Mouse (Mus musculus) retina, adult 2 months (tissue): ENCODE data around the gene Rab5c.
A peak's percentile ranks its signal among the peaks of the same experiment; 100 is the strongest.

Source experiments
- DNase-seq: peaks from one replicate; pipeline ENCODE4 v3.0.0-alpha.2; 2012; ENCODE audit warnings: low read depth, low spot score

Gene Rab5c

DNA sequence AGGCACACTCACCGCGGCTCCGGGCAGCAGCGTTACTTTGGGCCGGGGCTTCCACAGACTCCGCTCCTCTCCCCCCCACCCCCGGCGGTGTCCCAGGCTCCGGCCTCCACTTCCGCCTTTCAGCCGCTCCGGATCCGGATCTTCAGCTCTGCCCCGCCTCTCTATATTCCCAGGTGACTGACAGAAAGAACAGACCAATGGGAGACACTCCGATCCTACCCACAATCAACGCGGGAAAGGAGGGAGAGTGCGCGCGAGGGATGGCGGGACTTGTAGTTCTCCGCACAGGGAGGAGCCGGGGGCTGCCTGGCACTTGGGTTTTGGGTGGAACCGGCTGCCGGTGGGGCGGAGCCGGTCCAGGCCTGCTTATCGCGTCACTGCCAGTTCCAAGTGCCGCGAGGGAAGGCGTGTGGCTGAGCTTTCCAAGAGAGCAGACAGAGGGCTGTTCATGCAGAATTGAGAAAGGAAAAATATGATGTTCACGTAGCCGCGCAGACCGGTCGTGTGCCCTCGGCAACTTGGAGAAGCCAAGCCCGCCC, at the start of gene Rab5c:
Gene Rab5c (minus strand): TSS at position 150 of the 539 bp plus-strand sequence.
- DNase-seq = peak; percentile 96

DNA sequence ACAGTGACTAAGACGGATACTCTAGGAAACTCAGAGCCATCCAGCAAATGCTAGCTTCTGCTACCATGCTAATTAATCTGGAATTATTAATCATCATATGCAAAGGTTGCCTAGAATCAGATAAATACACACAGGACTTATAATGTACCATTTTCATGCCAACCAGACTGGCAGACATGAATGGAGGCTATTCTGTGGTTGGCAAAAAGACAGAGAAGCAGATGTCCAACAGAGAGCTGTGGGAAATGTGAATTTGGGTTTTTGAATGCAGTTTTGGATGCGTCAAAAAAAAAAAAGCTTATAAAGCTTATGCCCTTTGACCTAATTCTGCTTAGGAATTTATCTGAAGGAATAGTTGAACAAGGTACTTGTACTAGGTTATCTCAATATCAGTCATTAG, 47.8 kb upstream of the Rab5c start:
- DNase-seq = no peak

- no peak for DNase-seq
Observed at GRCm38 (mm10) chr11:100784286-100784685, 46.3 kb upstream of the Rab5c start.

- DNase-seq = no peak
Observed at GRCm38 (mm10) chr11:100782568-100782967, 44.6 kb upstream of the Rab5c start.

DNA sequence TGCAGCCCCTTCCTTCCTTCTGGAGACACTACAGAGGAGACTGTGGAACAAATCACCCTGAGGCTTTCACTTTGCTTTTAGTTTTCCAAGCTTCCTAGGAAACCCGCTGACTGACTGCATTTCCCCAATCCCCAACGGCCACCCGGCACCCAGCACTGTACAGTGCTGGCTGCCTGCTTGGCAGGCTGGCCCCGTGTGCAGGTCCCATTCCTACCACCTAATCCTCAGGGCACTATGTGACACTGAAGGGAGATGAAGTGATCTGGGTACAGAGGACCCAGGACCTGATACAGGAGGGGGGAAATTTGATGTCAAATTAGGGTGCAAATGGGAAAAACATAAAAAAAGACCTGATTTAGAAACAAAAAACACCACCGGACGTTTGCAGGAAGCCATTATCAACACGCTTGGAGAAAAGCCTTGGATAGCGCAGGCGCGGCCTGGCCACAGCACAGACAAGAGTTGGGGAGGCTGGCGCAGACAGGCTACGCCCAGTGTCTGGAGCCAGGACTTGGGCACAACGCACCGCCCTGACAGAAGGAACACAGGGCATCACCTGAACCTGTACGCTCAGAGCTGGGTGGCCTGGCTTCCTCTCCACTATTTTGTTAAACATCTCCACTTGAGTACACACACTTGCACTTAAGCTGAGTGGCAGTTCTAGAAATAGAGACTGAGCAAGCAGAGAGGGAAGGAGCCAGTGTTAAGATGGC, 43.9 kb upstream of the Rab5c start:
- no peak for DNase-seq

GRCm38 (mm10) chr11:100780247-100780646, 42.2 kb upstream of the Rab5c start:
- no peak for DNase-seq

DNA sequence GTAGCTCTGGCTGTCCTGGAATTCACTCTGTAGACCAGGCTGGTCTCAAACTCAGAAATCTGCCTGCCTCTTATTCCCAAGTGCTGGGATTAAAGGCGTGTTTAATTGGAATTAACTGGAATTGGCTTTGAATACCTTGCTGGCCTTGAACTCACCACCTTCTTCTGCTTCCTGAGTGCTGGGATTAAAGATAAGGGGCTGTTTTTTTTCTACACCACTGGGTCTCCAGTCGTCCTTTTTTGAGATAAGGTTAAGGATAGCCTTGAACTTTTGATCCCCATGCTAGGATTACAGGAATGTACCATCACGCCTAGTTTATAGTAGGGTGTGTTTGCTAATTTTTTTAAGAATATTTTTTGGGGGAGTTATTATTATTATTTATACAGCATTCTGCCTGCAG, 40.1 kb upstream of the Rab5c start:
- no peak for DNase-seq

DNA sequence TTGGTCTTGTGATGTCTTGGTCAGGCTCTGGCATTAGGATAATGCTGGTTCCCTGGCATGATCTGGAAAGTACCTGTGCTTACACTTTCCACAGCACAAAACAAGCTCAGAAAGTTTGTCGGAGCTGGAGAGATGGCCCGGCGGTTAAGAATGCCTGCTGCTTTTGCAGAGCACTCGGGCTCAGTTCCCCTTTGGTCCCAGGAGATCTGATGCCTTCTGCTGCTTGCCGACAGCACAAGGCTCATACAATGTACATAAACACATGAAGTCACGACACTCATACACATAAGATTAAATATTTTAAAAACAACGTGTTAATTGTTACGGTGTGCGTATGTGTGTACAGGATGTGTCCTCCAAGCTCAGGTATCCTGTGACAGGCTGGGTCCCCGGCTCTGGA, 37.9 kb upstream of the Rab5c start:
- no peak for DNase-seq

- no peak for DNase-seq
Observed at GRCm38 (mm10) chr11:100774261-100774660, 36.2 kb upstream of the Rab5c start.

DNA sequence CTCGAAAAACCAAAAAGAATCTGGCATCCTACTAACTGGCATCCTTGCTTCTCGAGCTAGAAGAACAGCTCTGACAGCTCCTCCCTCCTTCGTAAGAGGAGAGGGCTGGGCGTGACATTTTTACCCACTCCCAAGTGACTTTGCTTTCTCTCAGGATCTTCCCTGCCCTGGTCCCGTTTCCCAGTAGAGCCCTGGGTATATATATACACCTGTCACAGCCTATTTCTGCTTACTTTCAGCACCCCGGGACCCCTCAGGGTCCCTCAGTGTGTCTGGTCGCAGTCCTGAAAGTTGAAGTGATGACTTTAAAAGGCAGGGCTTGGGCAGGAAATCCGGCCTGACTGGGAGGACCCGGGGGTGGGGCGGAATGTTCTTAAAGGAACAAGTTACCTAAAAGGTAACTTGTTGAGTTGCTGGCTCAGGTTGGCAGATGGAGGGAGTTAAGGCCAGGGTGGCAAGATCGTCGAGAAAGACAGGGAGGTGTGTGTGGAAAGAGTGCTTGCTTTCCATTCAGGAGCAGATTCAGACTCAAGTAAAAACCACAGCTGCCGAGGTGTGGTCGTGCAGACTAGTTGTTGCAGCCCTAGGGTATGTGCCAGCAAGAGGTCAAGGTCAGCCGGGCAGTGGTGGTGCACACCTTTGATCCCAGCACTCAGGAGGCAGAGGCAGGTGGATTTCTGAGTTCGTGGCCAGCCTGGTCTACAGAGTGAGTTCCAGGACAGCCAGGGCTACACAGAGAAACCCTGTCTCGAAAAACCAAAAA, 32.8 kb upstream of the Rab5c start, which contains the start of gene Ghdc:
Gene Ghdc (minus strand): TSS at position 312 of the 763 bp plus-strand sequence.
- DNase-seq = peak; percentile 55

GRCm38 (mm10) chr11:100769980-100770379, 32.0 kb upstream of the Rab5c start:
- DNase-seq = no peak

GRCm38 (mm10) chr11:100767871-100768270, 29.9 kb upstream of the Rab5c start:
- no peak for DNase-seq

DNA sequence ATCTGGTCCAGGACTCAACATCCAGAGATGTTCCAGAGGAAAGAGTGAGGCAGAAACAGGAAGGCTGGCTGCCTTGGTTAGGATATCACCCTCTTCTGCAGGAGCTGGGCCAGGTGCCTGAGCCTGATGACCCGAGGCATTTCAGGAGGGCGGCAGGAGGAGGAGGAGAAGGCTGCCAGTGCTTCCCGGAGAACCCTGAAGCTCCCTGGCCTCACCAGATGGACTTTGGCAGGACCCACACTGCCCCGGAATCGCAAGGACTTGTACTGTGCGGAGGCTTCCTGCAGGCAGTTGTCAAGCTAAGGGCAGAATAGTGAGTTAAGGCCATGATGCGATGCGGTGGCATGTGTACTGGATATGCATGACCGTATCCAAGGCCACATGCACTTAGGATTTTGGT, 28.7 kb upstream of the Rab5c start:
- DNase-seq = no peak

GRCm38 (mm10) chr11:100762831-100763230, 24.8 kb upstream of the Rab5c start, which contains the start of gene Hcrt:
TSS of gene Hcrt (minus strand) at chr11:100762931.
- no peak for DNase-seq

- peak; percentile 40 for DNase-seq
Observed at GRCm38 (mm10) chr11:100761547-100762045, 23.6 kb upstream of the Rab5c start.

- DNase-seq = no peak
Observed at GRCm38 (mm10) chr11:100759611-100760233, 21.7 kb upstream of the Rab5c start, which contains the start of gene Kcnh4. TSS of gene Kcnh4 (minus strand) at chr11:100759942.

- DNase-seq = no peak
Observed at GRCm38 (mm10) chr11:100758707-100759610, 20.9 kb upstream of the Rab5c start.

DNA sequence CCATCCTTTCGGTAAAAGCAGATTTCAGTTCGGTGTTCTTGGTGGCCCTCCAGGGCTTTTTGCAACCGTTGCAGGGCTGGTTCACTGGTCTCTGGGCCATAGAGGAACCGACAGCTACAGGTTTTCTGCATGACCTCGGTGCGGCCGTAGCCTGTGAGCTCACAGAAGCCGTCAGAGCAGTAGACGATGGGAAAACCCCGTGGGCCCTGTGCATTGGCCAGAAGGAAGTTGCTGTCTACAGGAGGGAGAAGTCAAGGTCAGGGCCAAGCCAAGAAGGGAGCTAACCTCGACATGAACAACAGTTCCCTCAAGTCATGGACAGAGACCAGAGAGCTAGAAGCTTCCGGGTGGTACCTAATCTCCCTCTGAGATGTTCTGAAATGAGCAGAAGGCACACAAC, 19.6 kb upstream of the Rab5c start:
- no peak for DNase-seq

- no peak for DNase-seq
Observed at GRCm38 (mm10) chr11:100756476-100756875, 18.5 kb upstream of the Rab5c start.

- DNase-seq = no peak
Observed at GRCm38 (mm10) chr11:100754693-100755057, 16.7 kb upstream of the Rab5c start.
